Mouse (Mus musculus): ENCODE data around the gene Aco1.

GRCm38 (mm10) chr4:40121221-40121620 is 21.7 kb upstream of the Aco1 start:
- TF ChIP-seq POLR2A (IDR thresholded peaks at IDR 0.05; ENCODE audit: low read depth, low read length) (no peak), CTCF (IDR thresholded peaks at IDR 0.05; ENCODE audit: borderline replicate concordance, insufficient read depth, low read length) (no peak)

Measured in embryonic fibroblast, embryonic 13.5 days (primary cell).